Mouse (Mus musculus) liver, postnatal 0 days (tissue): ENCODE measurements at regions not wholly inside any gene's neighbourhood (a gene's known extent, or its start where the extent isn't known, plus 50 kb on each side); places are given as distances from the start of the nearest gene placed in this dataset.

ENCODE experiments used
- ATAC-seq: fragments of 200-750 bp; cut with Nextera tagmentation; 2 replicates; pipeline ENCODE4 v1.8.0; 2017; ENCODE audit warnings: mild to moderate bottlenecking, moderate library complexity
- DNase-seq: peaks from one replicate; pipeline ENCODE4 v3.0.0-alpha.2; 2016
- H3K27ac ChIP-seq: fragments of 300-500 bp; sonication (generic); 2 replicates; pipeline ENCODE4 v1.5.1; 2014; ENCODE audit warnings: antibody characterized with exemption, moderate library complexity, mild to moderate bottlenecking, low read depth
- H3K27me3 ChIP-seq: fragments of 300-500 bp; sonication (generic); 2 replicates; pipeline ENCODE4 v1.6.1; 2014; ENCODE audit warnings: low read length, control low read depth, mixed read lengths; ENCODE audit not compliant: insufficient read depth
- H3K36me3 ChIP-seq: fragments of 300-500 bp; sonication (generic); replicated peaks from 2 replicates; pipeline ENCODE4 v1.6.1; 2014; ENCODE audit warnings: mild to moderate bottlenecking, control low read depth, low read length, moderate library complexity, mixed read lengths; ENCODE audit not compliant: insufficient read depth
- H3K4me1 ChIP-seq: fragments of 300-500 bp; sonication (generic); 2 replicates; pipeline ENCODE4 v1.6.1; 2014; ENCODE audit warnings: antibody characterized with exemption, mild to moderate bottlenecking, control low read depth; ENCODE audit not compliant: insufficient read depth
- H3K4me2 ChIP-seq: fragments of 300-500 bp; sonication (generic); 2 replicates; pipeline ENCODE4 v1.6.1; 2014; ENCODE audit warnings: low read depth, mild to moderate bottlenecking, low read length, moderate library complexity, mixed read lengths
- H3K4me3 ChIP-seq: fragments of 300-500 bp; sonication (generic); 2 replicates; pipeline ENCODE4 v1.5.1; 2014; ENCODE audit warnings: low read depth, low read length
- H3K9ac ChIP-seq: fragments of 300-500 bp; sonication (generic); replicated peaks from 2 replicates; pipeline ENCODE4 v1.6.1; 2014; ENCODE audit warnings: mild to moderate bottlenecking, moderate library complexity
- H3K9me3 ChIP-seq: fragments of 300-500 bp; sonication (generic); 2 replicates; pipeline ENCODE4 v1.6.1; 2016; ENCODE audit warnings: mild to moderate bottlenecking, control low read depth, low read length, mixed read lengths
- CTCF ChIP-seq: sonication (generic); IDR thresholded peaks from 2 replicates; pipeline ENCODE4 v1.5.1; 2016; ENCODE audit warnings: antibody characterized with exemption, low read depth
- EP300 ChIP-seq: IDR thresholded peaks from 2 replicates; pipeline ENCODE4 v1.6.1; 2016; ENCODE audit warnings: antibody characterized with exemption, low read depth, mild to moderate bottlenecking
- WGBS: fragments of 180-500 bp; shearing (Covaris S2); extraction: QIAGEN DNeasy Blood & Tissue Kit; methylation state at CpG from one replicate; pipeline ENCODE4 v1.1.7; 2014; ENCODE audit not compliant: insufficient replicate concordance; 5-methylcytosine and 5-hydroxymethylcytosine counted together

DNA sequence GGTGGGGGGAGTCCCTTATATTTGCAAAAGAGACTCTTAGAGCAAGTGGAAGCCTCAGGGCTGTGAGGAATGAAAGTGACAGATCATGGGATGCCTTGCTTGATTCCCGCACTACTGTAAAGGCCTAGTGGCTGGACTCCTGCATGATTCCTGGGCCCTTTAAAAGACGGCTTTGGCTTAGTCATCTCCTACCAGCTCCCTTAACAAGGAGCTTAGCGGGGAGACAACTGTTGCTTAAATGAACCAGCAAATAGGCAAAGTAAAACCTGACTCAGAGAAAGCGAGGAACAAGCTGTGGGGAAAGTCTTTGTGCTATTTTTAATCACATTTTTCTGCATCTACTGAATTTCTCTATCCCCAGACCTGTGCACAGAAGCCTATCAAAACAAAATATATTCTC lies 165.5 kb downstream of the Emp1 start:
- Histone ChIP-seq H3K36me3 (no peaks in the 10 kb centered on the region), H3K27ac (no peak overlapping the region), H3K4me1 (no peaks in the 10 kb centered on the region), H3K9me3 (no peaks in the 10 kb centered on the region), H3K27me3 (no peaks in the 10 kb centered on the region), H3K9ac (no peak overlapping the region), H3K4me3 (no peak overlapping the region), H3K4me2 (no peak overlapping the region)
- ATAC-seq (no peak), DNase-seq (no peak)
- WGBS = 74% methylated on average over 4 of the region's 4 CpGs
- no peak for TF ChIP-seq CTCF
- no peak for TF ChIP-seq EP300

DNA sequence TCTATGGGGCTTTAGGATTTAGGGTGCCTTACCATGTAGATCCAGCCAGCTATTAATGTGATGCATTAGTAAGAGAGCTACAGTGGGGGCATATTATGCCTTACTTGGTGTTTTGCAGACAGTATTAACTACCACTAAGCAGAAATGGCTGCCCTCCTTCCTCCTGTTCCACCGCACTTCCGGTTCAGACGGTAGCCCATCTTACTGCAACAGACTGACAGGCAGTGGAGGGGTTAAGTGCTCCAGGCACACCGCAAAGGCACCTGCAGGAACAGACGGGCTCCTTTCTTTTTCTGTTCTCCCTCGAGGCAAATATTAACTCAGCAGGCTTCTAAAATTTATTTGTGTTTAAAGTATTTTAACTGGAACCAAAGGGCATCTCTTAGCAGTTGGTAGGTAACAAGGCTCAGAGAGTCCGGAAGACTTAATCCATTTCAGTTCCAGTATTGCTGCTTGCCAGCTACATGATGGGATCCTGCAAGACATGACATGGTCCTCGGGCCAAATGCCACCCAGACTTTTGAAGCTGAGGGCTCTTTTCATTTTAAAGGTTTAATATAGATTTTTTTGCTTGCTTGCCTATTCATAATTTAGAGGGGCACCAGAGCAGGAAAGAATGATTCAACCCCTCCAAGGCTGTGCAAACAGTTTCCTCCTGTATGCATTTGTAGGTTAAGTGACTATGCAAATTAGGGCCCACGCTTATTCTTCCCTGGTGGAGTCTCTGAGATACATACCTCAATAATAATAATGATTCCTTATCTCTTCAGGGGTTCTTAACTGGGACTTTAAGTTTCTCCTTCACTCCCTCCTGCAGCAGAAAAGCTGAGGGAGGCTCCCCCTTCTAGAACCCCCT lies 177.7 kb downstream of the Emp1 start:
- 44% methylated on average over 9 of the region's 9 CpGs for WGBS
- DNase-seq = no peak
- no peak overlapping the region for H3K9ac ChIP-seq

DNA sequence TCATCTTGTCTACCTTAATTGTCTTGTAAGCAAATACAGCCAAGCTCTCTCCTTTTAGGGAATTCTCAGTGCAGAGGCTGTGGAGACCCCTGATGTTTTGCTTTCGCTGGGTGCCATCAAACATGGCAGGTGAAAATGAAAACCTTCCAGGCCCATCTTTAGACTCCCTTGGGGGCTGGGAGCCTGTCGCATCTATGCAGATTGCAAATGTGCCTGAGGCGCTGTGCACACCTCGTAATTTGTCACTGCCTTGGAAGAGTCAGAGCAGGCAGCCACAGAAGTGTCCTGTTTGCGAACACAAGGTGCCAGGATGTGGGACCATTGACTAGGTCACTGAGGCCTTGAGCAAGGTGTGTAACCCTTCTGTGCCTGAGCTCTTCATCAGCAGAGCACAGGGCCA lies 179.2 kb downstream of the Emp1 start:
- TF ChIP-seq EP300 = no peak
- TF ChIP-seq CTCF = no peak
- no peaks in the 10 kb centered on the region for H3K9me3 ChIP-seq
- H3K4me1 ChIP-seq = peaks cover 4% of the 10 kb centered on the region; the same call in 1 of the 2 replicates
- no peak for ATAC-seq
- H3K4me3 ChIP-seq = no peak overlapping the region
- no peak for DNase-seq
- H3K9ac ChIP-seq = no peak overlapping the region
- H3K4me2 ChIP-seq = no peak overlapping the region
- H3K27me3 ChIP-seq = no peaks in the 10 kb centered on the region
- WGBS = 76% methylated on average over 5 of the region's 5 CpGs
- H3K36me3 ChIP-seq = no peaks in the 10 kb centered on the region
- no peak overlapping the region for H3K27ac ChIP-seq

More for the DNA sequence above, 177.7 kb downstream of the Emp1 start:
- no peak overlapping the region for H3K4me2 ChIP-seq
- ATAC-seq = no peak
- no peaks in the 10 kb centered on the region for H3K36me3 ChIP-seq
- H3K9me3 ChIP-seq = no peaks in the 10 kb centered on the region
- TF ChIP-seq CTCF = no peak
- TF ChIP-seq EP300 = no peak
- H3K27ac ChIP-seq = no peak overlapping the region
- peaks cover 4% of the 10 kb centered on the region; the same call in 1 of the 2 replicates for H3K4me1 ChIP-seq
- no peaks in the 10 kb centered on the region for H3K27me3 ChIP-seq
- H3K4me3 ChIP-seq = no peak overlapping the region

DNA sequence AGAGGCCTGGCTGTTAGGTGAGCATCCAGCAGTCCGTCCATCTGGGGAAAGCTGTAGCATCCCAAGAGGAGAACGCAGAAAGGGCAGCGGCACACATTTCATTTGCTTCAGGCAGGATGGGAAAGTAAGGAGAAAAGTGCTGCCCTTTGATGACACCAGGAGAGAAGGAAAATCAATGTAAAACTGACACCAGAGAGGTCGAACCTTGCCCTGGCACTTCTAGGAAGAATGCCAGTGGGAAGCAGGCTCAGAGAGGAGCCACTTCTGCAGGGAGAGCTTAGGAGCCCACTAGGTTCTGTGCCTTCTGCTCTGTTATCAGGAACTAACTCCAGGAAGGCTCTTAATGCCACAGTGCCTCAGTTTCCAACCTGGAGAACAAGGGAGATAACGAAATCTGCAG lies 180.0 kb downstream of the Emp1 start:
- H3K36me3 ChIP-seq = no peaks in the 10 kb centered on the region
- 48% methylated on average over 5 of the region's 5 CpGs for WGBS
- no peak overlapping the region for H3K9ac ChIP-seq
- no peak overlapping the region for H3K4me2 ChIP-seq
- DNase-seq (no peak), ATAC-seq (no peak)
- H3K4me1 ChIP-seq = peaks cover 4% of the 10 kb centered on the region; the same call in 1 of the 2 replicates
- no peaks in the 10 kb centered on the region for H3K27me3 ChIP-seq
- TF ChIP-seq EP300 (no peak), CTCF (no peak)
- no peaks in the 10 kb centered on the region for H3K9me3 ChIP-seq
- no peak overlapping the region for H3K4me3 ChIP-seq
- H3K27ac ChIP-seq = no peak overlapping the region

DNA sequence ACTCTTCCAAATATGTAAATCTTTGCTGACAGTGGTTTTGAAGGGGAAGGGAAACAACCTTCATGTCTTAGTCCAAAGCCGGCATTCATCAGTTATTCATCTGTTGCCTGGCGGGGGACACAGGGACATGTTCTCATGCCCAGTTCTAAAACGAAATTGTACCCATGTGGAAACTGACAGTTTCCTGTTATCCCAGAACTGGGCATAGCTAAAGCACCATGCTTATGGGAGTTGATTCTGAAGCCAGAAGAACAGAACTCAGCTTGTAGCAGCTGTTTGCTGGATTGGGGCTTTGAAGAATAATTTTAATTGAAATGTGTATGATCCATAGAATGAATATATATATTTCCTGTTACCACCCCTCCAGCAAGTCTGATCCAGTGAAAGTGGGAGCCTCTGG lies 181.0 kb downstream of the Emp1 start:
- Histone ChIP-seq H3K27ac (no peak overlapping the region), H3K4me1 (peaks cover 4% of the 10 kb centered on the region; the same call in 1 of the 2 replicates), H3K4me2 (no peak overlapping the region), H3K36me3 (no peaks in the 10 kb centered on the region), H3K27me3 (no peaks in the 10 kb centered on the region), H3K9ac (no peak overlapping the region), H3K4me3 (no peak overlapping the region), H3K9me3 (no peaks in the 10 kb centered on the region)
- WGBS = 70% methylated on average over 3 of the region's 3 CpGs
- no peak for DNase-seq
- no peak for ATAC-seq
- TF ChIP-seq EP300 (no peak), CTCF (no peak)

DNA sequence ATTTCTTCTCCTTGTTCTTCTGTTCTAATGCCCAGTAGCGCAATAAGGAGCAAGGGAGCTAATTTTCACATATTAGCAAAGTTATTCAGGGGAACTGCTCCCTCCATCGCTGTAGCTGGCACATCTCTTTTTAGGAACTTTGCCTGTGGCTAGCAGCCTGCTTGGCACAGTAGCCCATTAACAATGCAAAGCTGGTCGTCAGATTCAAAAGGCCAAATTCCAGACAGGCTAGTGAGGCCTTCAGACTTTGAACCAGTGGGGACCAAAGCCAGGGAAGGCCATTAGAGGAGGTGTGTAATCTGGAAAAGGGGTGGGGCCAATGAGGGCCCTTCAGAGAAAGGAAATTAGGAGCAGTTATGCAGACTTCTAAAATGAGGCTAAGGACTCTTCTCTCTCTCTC lies 181.5 kb downstream of the Emp1 start:
- ATAC-seq = peak; percentile 61; the same call in 1 of the 2 replicates
- 58% methylated on average over 3 of the region's 3 CpGs for WGBS

More for the DNA sequence above, 181.5 kb downstream of the Emp1 start:
- H3K9ac ChIP-seq = no peak overlapping the region
- peaks cover 4% of the 10 kb centered on the region; the same call in 1 of the 2 replicates for H3K4me1 ChIP-seq
- peak; percentile 15 for DNase-seq
- no peaks in the 10 kb centered on the region for H3K9me3 ChIP-seq
- H3K27ac ChIP-seq = no peak overlapping the region
- H3K4me3 ChIP-seq = no peak overlapping the region
- H3K4me2 ChIP-seq = no peak overlapping the region
- H3K36me3 ChIP-seq = no peaks in the 10 kb centered on the region
- no peak for TF ChIP-seq CTCF
- no peak for TF ChIP-seq EP300
- no peaks in the 10 kb centered on the region for H3K27me3 ChIP-seq
